Mouse (Mus musculus) midbrain, embryonic 14.5 days (tissue): Measurements from ENCODE around the gene Rcbtb2. TPM values are rescaled to one million over a fixed set of nuclear protein-coding genes. Genes with fewer than 3 reads are reported as not detected.

ENCODE experiments used
- ATAC-seq: fragments of 200-750 bp; cut with Nextera tagmentation; 2 replicates; pipeline ENCODE4 v1.8.0; 2017; ENCODE audit warnings: moderate number of reproducible peaks, moderate library complexity; ENCODE audit not compliant: low FRiP score, low TSS enrichment
- DNase-seq: peaks from one replicate; pipeline ENCODE4 v3.0.0-alpha.2; 2015
- H3K27ac ChIP-seq: fragments of 300-500 bp; sonication (generic); replicated peaks from 2 replicates; pipeline ENCODE4 v1.5.1; 2014; ENCODE audit warnings: mild to moderate bottlenecking, low read depth, low read length, moderate library complexity
- H3K27me3 ChIP-seq: fragments of 300-500 bp; sonication (generic); 2 replicates; pipeline ENCODE4 v1.6.1; 2014; ENCODE audit warnings: low read length, control low read depth, mixed read lengths; ENCODE audit not compliant: control insufficient read depth, insufficient read depth
- H3K36me3 ChIP-seq: fragments of 300-500 bp; sonication (generic); 2 replicates; pipeline ENCODE4 v1.6.1; 2014; ENCODE audit warnings: low read length, control low read depth; ENCODE audit not compliant: control insufficient read depth, insufficient read depth
- H3K4me1 ChIP-seq: fragments of 300-500 bp; sonication (generic); 2 replicates; pipeline ENCODE4 v1.6.1; 2014; ENCODE audit warnings: mild to moderate bottlenecking, antibody characterized with exemption, low read length, control low read depth; ENCODE audit not compliant: control insufficient read depth, insufficient read depth
- H3K4me2 ChIP-seq: fragments of 300-500 bp; sonication (generic); 2 replicates; pipeline ENCODE4 v1.6.1; 2014; ENCODE audit warnings: mild to moderate bottlenecking, low read length, moderate library complexity
- H3K4me3 ChIP-seq: fragments of 300-500 bp; sonication (generic); replicated peaks from 2 replicates; pipeline ENCODE4 v1.5.1; 2014; ENCODE audit warnings: low read depth, low read length
- H3K9ac ChIP-seq: fragments of 300-500 bp; sonication (generic); replicated peaks from 2 replicates; pipeline ENCODE4 v1.6.1; 2014; ENCODE audit warnings: mild to moderate bottlenecking, low read length, moderate library complexity
- H3K9me3 ChIP-seq: fragments of 300-500 bp; sonication (generic); 2 replicates; pipeline ENCODE4 v1.6.1; 2016; ENCODE audit warnings: low read length, control low read depth, mixed read lengths; ENCODE audit not compliant: control insufficient read depth
- WGBS: fragments of 180-500 bp; shearing (Covaris S2); extraction: QIAGEN DNeasy Blood & Tissue Kit; methylation state at CpG from one replicate; pipeline ENCODE4 v1.1.7; 2014; 5-methylcytosine and 5-hydroxymethylcytosine counted together
- polyA plus RNA-seq: library from polyadenylated mRNA; unstranded; fragments of >200 nt; fragmentation: Nextera tagmentation; extraction: Ambion mirVana; gene quantifications from 2 replicates; pipeline ENCODE4 v1.2.1, GENCODE M21; 2014

Gene Rcbtb2
- polyA plus RNA-seq, 1 experiment from 2014 or later = 80.0 TPM

DNA sequence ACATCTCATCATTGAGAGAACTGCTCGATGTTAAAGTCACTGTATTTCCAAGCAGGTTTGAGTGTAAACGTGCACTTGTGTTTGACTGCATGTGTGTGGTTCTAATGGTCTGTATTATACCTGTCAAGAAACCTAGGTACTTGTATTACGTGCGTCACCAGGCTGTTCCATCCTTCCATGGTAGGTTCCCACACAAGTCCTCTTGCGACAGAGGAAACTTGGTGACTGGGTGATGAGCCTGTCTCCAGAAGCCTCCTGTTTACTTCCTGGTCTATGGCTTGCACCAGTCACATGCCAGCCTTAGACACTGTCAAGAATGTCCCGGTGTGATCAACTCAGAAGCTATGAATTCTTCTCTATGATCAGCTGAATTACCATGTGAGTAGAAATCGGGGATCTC is 15.6 kb downstream of the Rcbtb2 start:
- DNase-seq (no peak), ATAC-seq (no peak)
- Histone ChIP-seq H3K36me3 (no peaks in the 10 kb centered on the region), H3K4me3 (no peak overlapping the region), H3K9ac (no peak overlapping the region), H3K27me3 (no peaks in the 10 kb centered on the region), H3K4me1 (peaks cover 8% of the 10 kb centered on the region), H3K27ac (no peak overlapping the region), H3K4me2 (no peak overlapping the region), H3K9me3 (no peaks in the 10 kb centered on the region)
- WGBS = 95% methylated on average over 7 of the region's 7 CpGs

DNA sequence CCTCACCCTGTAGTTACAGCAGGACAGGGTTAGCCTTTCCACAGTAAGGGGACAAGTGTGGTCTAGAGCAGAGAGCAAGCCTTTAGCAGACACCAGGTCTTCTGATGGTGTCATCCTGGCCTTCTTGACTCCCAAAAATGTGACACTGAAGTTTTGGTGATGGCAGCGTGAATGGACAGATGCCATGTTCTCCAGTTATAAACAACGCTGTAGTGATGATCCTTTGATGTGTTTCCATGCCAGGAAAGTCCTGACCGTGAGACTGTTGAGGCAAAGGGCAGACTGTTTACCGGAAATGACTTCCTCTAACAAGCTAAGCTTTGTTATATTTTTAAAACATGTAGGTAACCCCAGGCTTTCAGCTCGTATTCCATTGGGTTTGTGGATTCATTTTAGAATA is 17.0 kb downstream of the Rcbtb2 start:
- Histone ChIP-seq H3K9me3 (no peaks in the 10 kb centered on the region), H3K9ac (no peak overlapping the region), H3K4me3 (no peak overlapping the region), H3K4me1 (peaks cover 21% of the 10 kb centered on the region), H3K27me3 (no peaks in the 10 kb centered on the region), H3K27ac (no peak overlapping the region), H3K36me3 (no peaks in the 10 kb centered on the region), H3K4me2 (no peak overlapping the region)
- WGBS = 91% methylated on average over 5 of the region's 5 CpGs
- DNase-seq (no peak), ATAC-seq (no peak)

GRCm38 (mm10) chr14:73141800-73142199 is 19.0 kb downstream of the Rcbtb2 start:
- Histone ChIP-seq H3K27me3 (no peaks in the 10 kb centered on the region), H3K27ac (peak overlapping the region; percentile 99), H3K9me3 (no peaks in the 10 kb centered on the region), H3K36me3 (no peaks in the 10 kb centered on the region), H3K4me3 (peak overlapping the region; percentile 69; the same call in 1 of the 2 replicates), H3K9ac (peak overlapping the region; percentile 98; the same call in 1 of the 2 replicates), H3K4me1 (peaks cover 23% of the 10 kb centered on the region), H3K4me2 (peak overlapping the region; percentile 74)
- DNase-seq (no peak), ATAC-seq (no peak)
- WGBS = 36% methylated on average over 3 of the region's 3 CpGs

GRCm38 (mm10) chr14:73142421-73142895 is 19.6 kb downstream of the Rcbtb2 start:
- H3K27ac ChIP-seq = peak overlapping the region; percentile 99
- peak overlapping the region; percentile 74 for H3K4me2 ChIP-seq
- DNase-seq = no peak
- H3K9ac ChIP-seq = peak overlapping the region; percentile 98
- H3K4me3 ChIP-seq = peak overlapping the region; percentile 69
- peak; percentile 25; the same call in 1 of the 2 replicates for ATAC-seq
- no peaks in the 10 kb centered on the region for H3K27me3 ChIP-seq
- H3K4me1 ChIP-seq = peaks cover 23% of the 10 kb centered on the region
- WGBS = 1% methylated on average over 11 of the region's 11 CpGs
- no peaks in the 10 kb centered on the region for H3K36me3 ChIP-seq
- no peaks in the 10 kb centered on the region for H3K9me3 ChIP-seq

DNA sequence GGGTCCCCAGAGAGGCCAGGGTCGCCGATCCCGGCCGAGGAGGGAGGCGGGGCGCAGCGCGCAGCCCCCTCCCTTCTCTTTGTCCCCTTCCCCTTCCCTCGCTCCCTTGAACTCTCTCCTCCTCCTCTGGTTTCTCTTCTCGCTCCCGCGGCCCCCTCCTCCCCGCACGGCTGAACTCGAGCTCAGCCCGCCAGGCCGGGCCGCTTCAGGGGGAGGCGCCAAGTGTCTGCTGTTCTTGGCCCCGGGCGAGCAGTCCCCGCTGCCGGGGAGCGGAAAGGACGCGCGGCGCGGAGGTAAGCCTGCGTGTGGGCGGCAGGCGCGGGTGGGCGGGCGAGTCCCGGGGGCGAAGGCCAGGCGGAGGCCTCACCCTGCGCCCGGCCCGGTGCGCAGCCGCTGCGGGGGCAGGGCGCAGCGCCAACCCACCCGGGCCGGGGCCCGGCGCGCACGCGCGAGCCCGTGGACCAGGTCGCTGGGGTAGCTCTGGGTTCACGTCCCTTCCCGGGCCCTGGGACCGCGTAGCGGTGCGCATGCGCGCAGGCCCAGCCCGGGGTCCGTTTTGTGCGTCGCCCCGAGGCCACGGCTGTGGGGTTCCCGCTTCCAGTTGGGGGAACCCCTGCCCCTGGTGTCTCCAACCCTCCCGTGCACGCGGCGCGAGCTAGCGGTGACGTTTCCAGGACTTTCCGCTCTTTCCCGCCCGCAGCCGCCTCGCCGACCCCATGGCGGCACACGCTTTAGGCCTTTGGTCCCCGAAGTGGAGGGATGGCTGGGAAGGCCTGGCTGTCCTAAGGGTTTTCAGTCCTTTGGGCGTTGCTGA is 20.3 kb downstream of the Rcbtb2 start:
- 0% methylated on average over 71 of the region's 88 CpGs for WGBS

GRCm38 (mm10) chr14:73143710-73144420 is 21.0 kb downstream of the Rcbtb2 start:
- Histone ChIP-seq H3K4me1 (peaks cover 23% of the 10 kb centered on the region), H3K27me3 (no peaks in the 10 kb centered on the region), H3K9me3 (no peaks in the 10 kb centered on the region), H3K36me3 (no peaks in the 10 kb centered on the region), H3K27ac (peak overlapping the region; percentile 99), H3K4me2 (peak overlapping the region; percentile 74), H3K4me3 (peak overlapping the region; percentile 69), H3K9ac (peak overlapping the region; percentile 98)
- DNase-seq (peak; percentile 20), ATAC-seq (peak; percentile 27; the same call in 1 of the 2 replicates)
- WGBS = 34% methylated on average over 25 of the region's 25 CpGs

More for the DNA sequence above, 20.3 kb downstream of the Rcbtb2 start:
- Histone ChIP-seq H3K9me3 (no peaks in the 10 kb centered on the region), H3K4me1 (peaks cover 23% of the 10 kb centered on the region), H3K27ac (peak overlapping the region; percentile 99), H3K4me3 (peak overlapping the region; percentile 69), H3K27me3 (no peaks in the 10 kb centered on the region), H3K9ac (peak overlapping the region; percentile 98), H3K4me2 (peak overlapping the region; percentile 74), H3K36me3 (no peaks in the 10 kb centered on the region)
- ATAC-seq (peak; percentile 93), DNase-seq (peak; percentile 92)

GRCm38 (mm10) chr14:73145531-73145930 is 22.7 kb downstream of the Rcbtb2 start:
- Histone ChIP-seq H3K27me3 (no peaks in the 10 kb centered on the region), H3K27ac (no peak overlapping the region), H3K4me3 (no peak overlapping the region), H3K9ac (no peak overlapping the region), H3K9me3 (no peaks in the 10 kb centered on the region), H3K4me2 (no peak overlapping the region), H3K36me3 (no peaks in the 10 kb centered on the region), H3K4me1 (peaks cover 23% of the 10 kb centered on the region)
- 93% methylated on average over 4 of the region's 4 CpGs for WGBS
- no peak for ATAC-seq
- DNase-seq = no peak

DNA sequence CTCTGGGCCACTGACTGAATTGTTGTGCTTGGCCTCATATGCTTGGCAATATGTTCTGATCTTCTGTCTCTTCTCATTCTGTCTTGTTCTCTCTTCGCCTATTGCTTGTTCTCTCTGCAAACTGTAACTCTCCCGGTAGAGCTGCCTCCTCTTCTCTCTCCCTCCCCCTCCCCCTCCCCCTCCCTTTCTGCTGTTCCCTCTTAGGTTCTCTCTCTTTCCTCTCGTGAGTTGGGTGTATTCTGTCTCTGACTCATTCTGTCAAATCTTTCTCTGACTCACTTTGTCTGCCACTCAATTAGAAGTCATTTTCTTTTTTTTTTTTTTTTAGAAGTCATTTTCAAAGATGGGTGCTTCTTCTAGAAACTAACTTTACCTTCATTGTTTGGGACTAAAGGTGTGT is 23.9 kb downstream of the Rcbtb2 start:
- H3K27me3 ChIP-seq = no peaks in the 10 kb centered on the region
- 67% methylated on average over 3 of the region's 3 CpGs for WGBS
- no peak overlapping the region for H3K27ac ChIP-seq
- DNase-seq (no peak), ATAC-seq (no peak)
- H3K4me3 ChIP-seq = no peak overlapping the region
- no peak overlapping the region for H3K9ac ChIP-seq
- H3K9me3 ChIP-seq = no peaks in the 10 kb centered on the region
- H3K4me1 ChIP-seq = peaks cover 21% of the 10 kb centered on the region
- no peaks in the 10 kb centered on the region; the same call in 1 of the 2 replicates for H3K36me3 ChIP-seq
- H3K4me2 ChIP-seq = no peak overlapping the region
